Mouse (Mus musculus) MEL (cell line): ENCODE measurements at regions not wholly inside any gene's neighbourhood (a gene's known extent, or its start where the extent isn't known, plus 50 kb on each side); places are given as distances from the start of the nearest gene placed in this dataset.

Source experiments
- CHD1 ChIP-seq: IDR thresholded peaks from 2 replicates; pipeline ENCODE4 v1.6.1; 2012; ENCODE audit warnings: low read depth, mild to moderate bottlenecking, inconsistent platforms, low read length, improper control_type of control experiment
- CTCF ChIP-seq, 3 experiments: IDR thresholded peaks in 2 of 3; conservative IDR thresholded peaks in 1 of 3; 2 replicates each; pipeline ENCODE4 v1.5.1; 2011 to 2012; ENCODE audit warnings: low read length in 3 of 3, low read depth in 2 of 3, mild to moderate bottlenecking in 2 of 3, improper control_type of control experiment in 1 of 3, inconsistent platforms in 1 of 3, mixed read lengths in 1 of 3, moderate library complexity in 1 of 3; ENCODE audit not compliant: control insufficient read depth in 1 of 3, insufficient read depth in 1 of 3, poor library complexity in 1 of 3, severe bottlenecking in 1 of 3
- EP300 ChIP-seq, 2 experiments: IDR thresholded peaks; 2 replicates each; pipeline ENCODE4 v1.6.1; 2011; ENCODE audit warnings: improper control_type of control experiment in 2 of 2, low read length in 2 of 2, low read depth in 1 of 2, mild to moderate bottlenecking in 1 of 2
- GABPA ChIP-seq: IDR thresholded peaks from 2 replicates; pipeline ENCODE4 v1.6.1; 2012; ENCODE audit warnings: low read depth, mild to moderate bottlenecking, inconsistent platforms, low read length, improper control_type of control experiment, moderate library complexity
- MAFK ChIP-seq: IDR thresholded peaks from 2 replicates; pipeline ENCODE4 v1.6.1; 2011; ENCODE audit warnings: low read depth, mild to moderate bottlenecking, low read length, improper control_type of control experiment, borderline replicate concordance
- MAZ ChIP-seq: IDR thresholded peaks from 2 replicates; pipeline ENCODE4 v1.6.1; 2012; ENCODE audit warnings: low read depth, mild to moderate bottlenecking, inconsistent platforms, low read length, improper control_type of control experiment
- MXI1 ChIP-seq: IDR thresholded peaks from 2 replicates; pipeline ENCODE4 v1.6.1; 2011; ENCODE audit warnings: mild to moderate bottlenecking, low read depth, low read length, improper control_type of control experiment
- POLR2A ChIP-seq, 2 experiments: IDR thresholded peaks; 2 replicates each; pipeline ENCODE4 v1.6.1; 2011 to 2012; ENCODE audit warnings: low read length in 2 of 2, mild to moderate bottlenecking in 2 of 2, control low read depth in 1 of 2, improper control_type of control experiment in 1 of 2, low read depth in 1 of 2, moderate library complexity in 1 of 2; ENCODE audit not compliant: control insufficient read depth in 1 of 2, insufficient read depth in 1 of 2, poor library complexity in 1 of 2
- POLR2AphosphoS2 ChIP-seq: IDR thresholded peaks from 2 replicates; pipeline ENCODE4 v1.6.1; 2011; ENCODE audit warnings: low read length, improper control_type of control experiment
- TBP ChIP-seq: IDR thresholded peaks from 2 replicates; pipeline ENCODE4 v1.8.0; 2011; ENCODE audit warnings: low read depth, low read length, improper control_type of control experiment
- TCF12 ChIP-seq: IDR thresholded peaks from 2 replicates; pipeline ENCODE4 v1.6.1; 2014; ENCODE audit warnings: low read depth, mild to moderate bottlenecking, inconsistent platforms, low read length, improper control_type of control experiment, moderate library complexity
- USF2 ChIP-seq, 2 experiments: IDR thresholded peaks; 2 replicates each; pipeline ENCODE4 v1.6.1; 2011 to 2012; ENCODE audit warnings: improper control_type of control experiment in 2 of 2, low read length in 2 of 2, borderline replicate concordance in 1 of 2, inconsistent platforms in 1 of 2, low read depth in 1 of 2, mild to moderate bottlenecking in 1 of 2; ENCODE audit not compliant: insufficient read depth in 1 of 2
- ZC3H11A ChIP-seq: IDR thresholded peaks from 2 replicates; pipeline ENCODE4 v1.6.1; 2012; ENCODE audit warnings: low read depth, mild to moderate bottlenecking, inconsistent platforms, low read length, improper control_type of control experiment

DNA sequence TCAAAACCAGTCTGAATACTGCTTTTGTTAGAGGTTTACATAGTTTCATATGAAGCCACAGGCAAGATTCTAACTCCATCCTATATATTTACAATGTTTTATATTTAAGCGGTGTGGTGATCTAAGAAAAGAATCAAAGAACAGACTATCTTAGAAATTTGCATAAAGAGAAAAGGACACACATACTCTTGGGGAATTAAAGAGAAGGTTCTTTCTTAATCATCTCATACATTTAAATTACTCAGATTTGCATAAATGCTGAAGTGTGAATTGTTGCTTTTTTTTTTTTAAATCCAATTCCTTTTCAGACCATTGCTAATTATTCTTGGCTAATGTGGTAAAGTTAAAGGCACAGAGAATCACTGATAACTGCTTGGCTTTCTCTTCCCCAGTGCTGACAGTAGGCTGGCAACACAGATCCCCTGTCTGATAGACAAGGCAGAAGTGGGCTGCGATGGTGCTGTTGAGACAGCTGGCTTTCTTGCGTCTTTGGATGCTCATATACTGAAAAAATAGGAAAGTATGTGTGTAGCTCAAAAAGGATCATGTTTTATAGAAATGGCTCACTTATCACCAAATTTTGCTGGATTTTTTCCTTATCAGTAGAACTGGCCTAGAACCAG, 216.1 kb downstream of the Otol1 start:
- no peak for TF ChIP-seq TCF12
- TF ChIP-seq POLR2A (IDR thresholded peaks at IDR 0.05; ENCODE audit: control insufficient read depth in 1 of 2, insufficient read depth in 1 of 2, low read depth in 1 of 2, low read length in 2 of 2, poor library complexity in 1 of 2): no peak
- no peak for TF ChIP-seq MAFK
- no peak for TF ChIP-seq CTCF (IDR thresholded peaks at IDR 0.05 in 2 of 3, conservative IDR thresholded peaks at IDR 0.05 in 1 of 3; ENCODE audit: control insufficient read depth in 1 of 3, insufficient read depth in 1 of 3, low read depth in 2 of 3, low read length in 3 of 3, poor library complexity in 1 of 3, severe bottlenecking in 1 of 3)
- TF ChIP-seq ZC3H11A: no peak
- no peak for TF ChIP-seq POLR2AphosphoS2
- TF ChIP-seq USF2 (IDR thresholded peaks at IDR 0.05; ENCODE audit: borderline replicate concordance in 1 of 2, insufficient read depth in 1 of 2, low read depth in 1 of 2, low read length in 2 of 2): no peak
- no peak for TF ChIP-seq GABPA
- no peak for TF ChIP-seq CHD1
- TF ChIP-seq MAZ: no peak
- no peak for TF ChIP-seq TBP
- no peak for TF ChIP-seq MXI1
- no peak for TF ChIP-seq EP300 (IDR thresholded peaks at IDR 0.05; ENCODE audit: low read depth in 1 of 2, low read length in 2 of 2)
